Mouse (Mus musculus): Measurements from ENCODE around the gene Flot2.

DNA sequence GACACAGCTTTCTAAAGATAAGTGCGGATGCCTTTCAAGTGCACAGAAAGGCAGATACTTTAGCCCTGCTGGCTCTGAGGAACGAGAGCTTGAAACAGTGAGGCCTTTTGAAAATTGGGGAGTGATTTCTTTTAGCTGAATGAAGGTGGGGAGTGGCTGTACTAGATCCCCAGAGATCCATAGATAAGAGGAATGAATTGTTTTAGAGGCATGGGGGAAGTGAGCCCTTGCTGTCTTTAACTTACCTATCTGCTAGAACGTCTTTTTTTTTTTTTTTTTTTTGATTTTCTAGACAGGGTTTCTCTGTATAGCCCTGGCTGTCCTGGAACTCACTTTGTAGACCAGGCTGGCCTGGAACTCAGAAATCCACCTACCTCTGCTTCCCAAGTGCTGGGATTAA, 59.3 kb downstream of the Flot2 start:
- TF ChIP-seq CTCF (IDR thresholded peaks at IDR 0.05; ENCODE audit: extremely low read depth, insufficient read depth, low read length) (no peak), POLR2A (IDR thresholded peaks at IDR 0.05; ENCODE audit: extremely low read depth, insufficient read depth, low read length) (no peak)
